Mouse (Mus musculus): ENCODE data around the gene Prg4.

Gene Prg4

DNA sequence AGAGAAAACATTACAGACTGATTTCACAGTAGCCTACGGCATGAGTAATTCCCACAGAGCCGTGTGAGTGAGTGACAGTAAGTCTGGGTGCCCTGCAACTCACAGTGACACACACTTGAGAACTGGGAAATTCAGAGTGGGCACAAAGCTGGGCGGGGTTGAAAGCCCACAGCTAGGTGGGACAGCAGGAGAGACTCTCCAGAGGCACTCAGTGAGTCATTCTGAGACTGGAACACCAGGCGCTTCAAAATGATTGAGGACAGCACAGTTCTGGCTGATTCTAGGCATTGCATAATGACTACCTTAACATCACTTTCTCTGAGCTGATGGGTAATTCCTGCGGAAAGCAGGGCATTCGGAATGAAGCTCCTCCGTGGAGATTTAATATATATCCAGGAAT lies 6.6 kb upstream of the Prg4 start:
- Histone ChIP-seq H3K9me3 (ENCODE audit: low read length) (peaks cover 30% of the 10 kb centered on the region), H3K4me3 (replicated peaks; ENCODE audit: low read length) (no peak overlapping the region), H3K4me1 (replicated peaks; ENCODE audit: low read depth, low read length) (0 out of 2 replicates have a peak, but pooled peaks cover 3% of the 10 kb centered on the region), H3K36me3 (ENCODE audit: insufficient read depth, low read length) (no peaks in the 10 kb centered on the region), H3K27me3 (ENCODE audit: insufficient read depth, low read length) (no peaks in the 10 kb centered on the region)
- TF ChIP-seq POU5F1 (IDR thresholded peaks at IDR 0.05; ENCODE audit: borderline replicate concordance, low read length) (no peak), CTCF (conservative IDR thresholded peaks at IDR 0.05; ENCODE audit: low read length) (no peak)

DNA sequence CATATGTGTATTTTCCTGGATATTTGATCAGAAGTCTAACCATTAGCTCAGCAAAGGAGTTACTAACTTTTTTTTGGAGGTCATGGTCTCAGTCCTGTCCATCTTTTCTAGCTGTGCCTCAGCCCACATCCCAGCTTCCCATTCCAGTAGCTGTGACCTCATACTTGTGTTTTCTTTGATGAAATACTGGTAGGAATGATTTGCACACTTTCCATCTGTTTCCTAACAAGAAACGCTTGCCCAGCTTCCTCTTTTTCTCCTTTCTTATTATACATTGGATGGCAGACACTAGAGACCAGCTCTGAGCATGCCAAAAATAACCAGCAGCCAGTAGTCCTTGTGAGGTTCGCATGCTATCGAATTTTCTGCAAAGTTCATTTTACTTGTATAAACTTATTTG lies 4.0 kb upstream of the Prg4 start:
- Histone ChIP-seq H3K27me3 (ENCODE audit: insufficient read depth, low read length) (no peaks in the 10 kb centered on the region), H3K4me1 (replicated peaks; ENCODE audit: low read depth, low read length) (peaks cover 7% of the 10 kb centered on the region), H3K36me3 (ENCODE audit: insufficient read depth, low read length) (no peaks in the 10 kb centered on the region), H3K4me3 (replicated peaks; ENCODE audit: low read length) (no peak overlapping the region), H3K9me3 (ENCODE audit: low read length) (peaks cover 14% of the 10 kb centered on the region)
- TF ChIP-seq NANOG (IDR thresholded peaks at IDR 0.05; ENCODE audit: borderline replicate concordance, low read length) = no peak
- no peak for TF ChIP-seq POU5F1 (IDR thresholded peaks at IDR 0.05; ENCODE audit: borderline replicate concordance, low read length)
- TF ChIP-seq CTCF (conservative IDR thresholded peaks at IDR 0.05; ENCODE audit: low read length) = no peak

DNA sequence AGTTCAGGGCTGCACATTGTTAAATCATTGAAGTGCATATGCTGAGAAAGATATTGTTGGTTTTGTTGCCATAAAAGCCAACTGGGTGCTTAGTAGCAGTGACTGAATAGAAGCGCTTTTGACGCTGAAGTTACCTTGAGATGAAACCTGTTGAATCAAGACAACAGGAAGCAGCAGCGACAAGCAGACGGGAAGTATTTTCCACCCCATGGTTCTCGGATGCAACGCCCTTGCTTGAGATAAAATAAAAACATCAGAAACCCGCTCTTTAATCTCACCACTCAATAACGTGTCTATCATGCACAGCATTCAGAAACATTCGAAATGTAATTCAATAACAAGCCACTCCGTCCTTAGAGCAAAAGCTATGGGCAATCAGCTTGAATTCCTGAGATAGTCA lies 601 bp downstream of the Prg4 start:
- no peaks in the 10 kb centered on the region for H3K27me3 ChIP-seq (ENCODE audit: insufficient read depth, low read length)
- H3K36me3 ChIP-seq (ENCODE audit: insufficient read depth, low read length) = no peaks in the 10 kb centered on the region
- H3K9me3 ChIP-seq (ENCODE audit: low read length) = no peaks in the 10 kb centered on the region
- no peak for TF ChIP-seq CTCF (conservative IDR thresholded peaks at IDR 0.05; ENCODE audit: low read length)
- no peak for TF ChIP-seq POU5F1 (IDR thresholded peaks at IDR 0.05; ENCODE audit: borderline replicate concordance, low read length)
- no peak for TF ChIP-seq NANOG (IDR thresholded peaks at IDR 0.05; ENCODE audit: borderline replicate concordance, low read length)
- no peak overlapping the region for H3K4me3 ChIP-seq (replicated peaks; ENCODE audit: low read length)
- H3K4me1 ChIP-seq (replicated peaks; ENCODE audit: low read depth, low read length) = peaks cover 4% of the 10 kb centered on the region

DNA sequence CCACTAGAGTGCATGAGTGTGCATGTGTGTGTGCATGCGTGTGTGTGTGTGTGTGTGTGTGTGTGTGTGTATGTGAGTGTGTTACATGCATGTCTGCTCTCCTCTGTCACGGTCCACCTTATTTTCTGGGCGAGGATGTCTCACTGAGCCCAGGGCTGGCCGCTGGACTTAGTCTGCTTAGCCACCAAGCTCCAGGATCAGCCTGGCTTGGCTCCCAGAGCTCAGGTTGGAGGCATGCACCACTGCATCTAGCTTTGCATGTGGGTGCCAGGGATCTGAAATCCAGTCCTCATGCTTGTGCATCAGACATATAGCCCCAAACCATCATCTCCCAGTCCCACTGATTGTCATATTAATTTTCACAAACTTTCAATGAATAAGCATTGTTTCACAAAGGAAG lies 2.3 kb downstream of the Prg4 start:
- no peak overlapping the region for H3K4me3 ChIP-seq (replicated peaks; ENCODE audit: low read length)
- no peaks in the 10 kb centered on the region for H3K9me3 ChIP-seq (ENCODE audit: low read length)
- no peaks in the 10 kb centered on the region for H3K27me3 ChIP-seq (ENCODE audit: insufficient read depth, low read length)
- TF ChIP-seq CTCF (conservative IDR thresholded peaks at IDR 0.05; ENCODE audit: low read length) = no peak
- no peak for TF ChIP-seq POU5F1 (IDR thresholded peaks at IDR 0.05; ENCODE audit: borderline replicate concordance, low read length)
- TF ChIP-seq NANOG (IDR thresholded peaks at IDR 0.05; ENCODE audit: borderline replicate concordance, low read length) = no peak
- H3K4me1 ChIP-seq (replicated peaks; ENCODE audit: low read depth, low read length) = peaks cover 4% of the 10 kb centered on the region
- no peaks in the 10 kb centered on the region for H3K36me3 ChIP-seq (ENCODE audit: insufficient read depth, low read length)

DNA sequence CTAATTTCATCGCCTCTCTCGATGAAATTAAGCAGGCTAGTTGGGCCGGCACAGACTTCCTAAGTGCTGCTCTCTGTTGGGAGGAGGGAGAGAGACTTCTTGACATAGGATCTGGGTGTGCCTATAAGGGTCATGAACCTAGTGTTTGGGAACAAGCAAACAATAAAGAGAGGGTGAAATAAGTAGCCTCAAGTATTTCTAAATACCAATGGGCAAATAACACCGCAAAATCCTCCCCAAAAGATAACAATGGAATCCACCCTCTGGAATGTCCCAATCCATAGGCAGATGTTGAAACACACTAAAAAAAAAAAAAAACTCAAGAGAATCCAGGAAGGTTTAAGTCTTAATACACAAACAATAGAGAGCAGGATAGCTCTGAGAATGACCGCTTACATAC lies 2.9 kb downstream of the Prg4 start:
- Histone ChIP-seq H3K4me1 (replicated peaks; ENCODE audit: low read depth, low read length) (peaks cover 4% of the 10 kb centered on the region), H3K27me3 (ENCODE audit: insufficient read depth, low read length) (no peaks in the 10 kb centered on the region)

DNA sequence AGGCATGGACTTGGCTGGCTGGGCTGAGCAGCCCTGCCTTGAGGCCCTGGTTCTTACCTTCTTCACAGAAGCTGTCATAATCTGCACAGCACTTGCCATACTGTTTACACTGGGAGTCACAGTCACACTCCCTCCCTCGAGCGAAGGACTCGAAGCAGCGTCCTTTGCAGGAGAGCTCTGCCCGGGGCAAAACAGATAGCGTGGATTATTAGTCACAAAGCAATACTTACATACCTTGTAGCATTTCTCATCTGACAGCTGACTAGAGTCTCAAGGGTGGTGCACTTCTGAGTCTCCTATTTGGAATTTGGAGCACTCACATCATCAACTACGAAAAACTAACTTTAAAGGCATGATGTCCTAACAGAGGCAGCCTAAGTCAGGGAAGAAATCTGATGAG lies 5.4 kb downstream of the Prg4 start:
- no peaks in the 10 kb centered on the region for H3K36me3 ChIP-seq (ENCODE audit: insufficient read depth, low read length)
- no peak for TF ChIP-seq POU5F1 (IDR thresholded peaks at IDR 0.05; ENCODE audit: borderline replicate concordance, low read length)
- no peak for TF ChIP-seq NANOG (IDR thresholded peaks at IDR 0.05; ENCODE audit: borderline replicate concordance, low read length)
- no peak for TF ChIP-seq CTCF (conservative IDR thresholded peaks at IDR 0.05; ENCODE audit: low read length)
- H3K4me3 ChIP-seq (replicated peaks; ENCODE audit: low read length) = no peak overlapping the region
- H3K4me1 ChIP-seq (replicated peaks; ENCODE audit: low read depth, low read length) = no peaks in the 10 kb centered on the region
- H3K9me3 ChIP-seq (ENCODE audit: low read length) = no peaks in the 10 kb centered on the region
- H3K27me3 ChIP-seq (ENCODE audit: insufficient read depth, low read length) = no peaks in the 10 kb centered on the region

More for the DNA sequence above, 2.9 kb downstream of the Prg4 start:
- no peak overlapping the region for H3K4me3 ChIP-seq (replicated peaks; ENCODE audit: low read length)
- H3K36me3 ChIP-seq (ENCODE audit: insufficient read depth, low read length) = no peaks in the 10 kb centered on the region
- no peaks in the 10 kb centered on the region for H3K9me3 ChIP-seq (ENCODE audit: low read length)
- TF ChIP-seq NANOG (IDR thresholded peaks at IDR 0.05; ENCODE audit: borderline replicate concordance, low read length) (no peak), POU5F1 (IDR thresholded peaks at IDR 0.05; ENCODE audit: borderline replicate concordance, low read length) (no peak), CTCF (conservative IDR thresholded peaks at IDR 0.05; ENCODE audit: low read length) (no peak)

DNA sequence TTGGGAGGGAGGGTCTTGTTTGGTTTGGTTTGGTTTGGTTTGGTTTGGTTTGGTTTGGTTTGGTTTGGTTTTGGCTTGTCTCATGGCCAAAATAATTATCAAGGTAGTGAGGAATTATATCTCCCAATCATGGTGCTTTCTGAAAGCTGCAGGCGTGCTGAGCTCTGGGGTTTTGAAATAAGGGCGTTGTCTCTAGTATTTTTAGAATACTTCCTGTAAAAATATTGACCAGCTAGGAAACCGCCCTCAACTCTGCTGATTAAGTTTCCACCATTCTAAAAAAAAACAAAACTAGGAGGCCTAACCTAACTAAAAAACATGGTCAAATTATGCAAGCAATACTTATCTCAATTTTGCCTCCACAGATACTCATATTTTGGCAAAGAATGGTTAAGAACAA lies 6.4 kb downstream of the Prg4 start:
- no peaks in the 10 kb centered on the region for H3K36me3 ChIP-seq (ENCODE audit: insufficient read depth, low read length)
- H3K27me3 ChIP-seq (ENCODE audit: insufficient read depth, low read length) = no peaks in the 10 kb centered on the region
- H3K4me1 ChIP-seq (replicated peaks; ENCODE audit: low read depth, low read length) = no peaks in the 10 kb centered on the region
- TF ChIP-seq POU5F1 (IDR thresholded peaks at IDR 0.05; ENCODE audit: borderline replicate concordance, low read length) (no peak), CTCF (conservative IDR thresholded peaks at IDR 0.05; ENCODE audit: low read length) (no peak), NANOG (IDR thresholded peaks at IDR 0.05; ENCODE audit: borderline replicate concordance, low read length) (no peak)
- no peaks in the 10 kb centered on the region for H3K9me3 ChIP-seq (ENCODE audit: low read length)
- H3K4me3 ChIP-seq (replicated peaks; ENCODE audit: low read length) = no peak overlapping the region

DNA sequence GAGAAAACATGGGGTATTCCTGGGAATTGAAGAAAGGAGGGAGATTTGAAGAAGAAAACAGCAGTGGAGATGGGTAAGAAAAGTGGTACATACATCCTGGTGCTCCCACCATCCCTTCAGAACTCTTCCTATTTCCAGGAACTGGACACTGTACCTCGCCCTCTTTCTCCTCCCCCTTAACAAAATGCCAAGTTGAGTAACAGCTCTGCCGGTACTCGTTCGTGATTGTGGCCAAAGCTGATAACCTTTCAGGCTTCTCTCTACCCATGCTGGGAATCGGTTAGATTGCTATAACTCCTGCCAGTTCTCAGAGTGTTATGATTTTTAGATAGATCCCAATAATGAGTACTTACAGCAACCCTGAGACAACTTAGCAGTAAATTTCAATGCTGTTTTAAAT lies 7.0 kb downstream of the Prg4 start:
- H3K4me3 ChIP-seq (replicated peaks; ENCODE audit: low read length) = no peak overlapping the region
- no peaks in the 10 kb centered on the region for H3K27me3 ChIP-seq (ENCODE audit: insufficient read depth, low read length)
- H3K36me3 ChIP-seq (ENCODE audit: insufficient read depth, low read length) = no peaks in the 10 kb centered on the region
- no peak for TF ChIP-seq POU5F1 (IDR thresholded peaks at IDR 0.05; ENCODE audit: borderline replicate concordance, low read length)
- TF ChIP-seq NANOG (IDR thresholded peaks at IDR 0.05; ENCODE audit: borderline replicate concordance, low read length) = no peak
- TF ChIP-seq CTCF (conservative IDR thresholded peaks at IDR 0.05; ENCODE audit: low read length) = no peak
- no peaks in the 10 kb centered on the region for H3K4me1 ChIP-seq (replicated peaks; ENCODE audit: low read depth, low read length)
- no peaks in the 10 kb centered on the region for H3K9me3 ChIP-seq (ENCODE audit: low read length)

DNA sequence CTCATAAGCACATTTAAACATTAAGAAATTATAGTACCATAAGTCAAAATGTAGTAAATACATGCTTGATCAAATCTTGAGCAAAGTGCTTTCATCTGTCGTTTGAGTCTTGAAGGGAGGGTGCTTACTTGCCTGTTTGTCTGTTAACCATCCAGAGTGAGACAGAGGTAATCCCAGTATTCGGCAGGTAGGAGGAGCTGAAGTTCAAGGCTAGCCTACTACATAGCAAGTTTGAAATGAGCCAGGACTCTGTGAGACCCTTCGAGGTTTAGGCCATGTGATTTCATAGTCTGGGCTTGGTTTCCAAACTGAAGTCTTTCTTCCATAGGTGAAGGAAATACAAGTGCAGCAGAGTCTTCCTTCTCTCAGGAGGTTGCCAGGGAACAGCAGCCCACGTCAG lies 24.2 kb downstream of the Prg4 start:
- H3K4me3 ChIP-seq (replicated peaks; ENCODE audit: low read length) = no peak overlapping the region
- H3K27me3 ChIP-seq (ENCODE audit: insufficient read depth, low read length) = no peaks in the 10 kb centered on the region
- TF ChIP-seq CTCF (conservative IDR thresholded peaks at IDR 0.05; ENCODE audit: low read length) (peak; percentile 18; the same call in 1 of the 2 replicates), POU5F1 (IDR thresholded peaks at IDR 0.05; ENCODE audit: borderline replicate concordance, low read length) (no peak), NANOG (IDR thresholded peaks at IDR 0.05; ENCODE audit: borderline replicate concordance, low read length) (no peak)
- no peaks in the 10 kb centered on the region for H3K9me3 ChIP-seq (ENCODE audit: low read length)
- peaks cover 92% of the 10 kb centered on the region for H3K36me3 ChIP-seq (ENCODE audit: insufficient read depth, low read length)
- H3K4me1 ChIP-seq (replicated peaks; ENCODE audit: low read depth, low read length) = no peaks in the 10 kb centered on the region

All from E14TG2a.4 (cell line).